Mouse (Mus musculus): Measurements from ENCODE around the gene Rab25.

DNA sequence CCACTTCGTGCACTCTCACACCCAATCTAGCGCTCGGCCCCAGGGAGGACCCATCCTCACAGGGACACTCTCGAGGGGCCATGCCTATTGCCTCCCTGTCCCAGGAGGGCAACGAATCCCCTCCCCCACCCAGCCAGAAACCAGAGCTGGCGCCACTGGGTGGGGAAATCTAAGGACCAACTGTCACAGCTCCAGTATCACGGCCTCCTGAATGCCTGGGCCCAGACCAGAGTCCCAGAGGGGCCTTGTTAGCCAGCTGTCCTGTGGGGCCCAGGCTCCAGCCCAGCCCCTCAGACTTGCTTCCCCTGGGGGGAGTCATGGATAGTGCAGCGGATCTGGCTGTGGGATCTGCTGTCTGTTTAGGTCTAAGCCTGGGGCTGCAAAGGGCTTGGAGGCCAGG is 20.5 kb downstream of the Rab25 start:
- TF ChIP-seq CTCF (conservative IDR thresholded peaks at IDR 0.05; ENCODE audit: low read length) (no peak), NANOG (IDR thresholded peaks at IDR 0.05; ENCODE audit: borderline replicate concordance, low read length) (no peak)

Measured in E14TG2a.4 (cell line).